Mouse (Mus musculus) forelimb bud, embryonic 11.5 days (tissue): ENCODE data around the gene Letm1.

Experiments
- DNase-seq: peaks from one replicate; pipeline ENCODE4 v3.0.0-alpha.2; 2012; ENCODE audit warnings: low read depth, low spot score

Letm1 gene

DNA sequence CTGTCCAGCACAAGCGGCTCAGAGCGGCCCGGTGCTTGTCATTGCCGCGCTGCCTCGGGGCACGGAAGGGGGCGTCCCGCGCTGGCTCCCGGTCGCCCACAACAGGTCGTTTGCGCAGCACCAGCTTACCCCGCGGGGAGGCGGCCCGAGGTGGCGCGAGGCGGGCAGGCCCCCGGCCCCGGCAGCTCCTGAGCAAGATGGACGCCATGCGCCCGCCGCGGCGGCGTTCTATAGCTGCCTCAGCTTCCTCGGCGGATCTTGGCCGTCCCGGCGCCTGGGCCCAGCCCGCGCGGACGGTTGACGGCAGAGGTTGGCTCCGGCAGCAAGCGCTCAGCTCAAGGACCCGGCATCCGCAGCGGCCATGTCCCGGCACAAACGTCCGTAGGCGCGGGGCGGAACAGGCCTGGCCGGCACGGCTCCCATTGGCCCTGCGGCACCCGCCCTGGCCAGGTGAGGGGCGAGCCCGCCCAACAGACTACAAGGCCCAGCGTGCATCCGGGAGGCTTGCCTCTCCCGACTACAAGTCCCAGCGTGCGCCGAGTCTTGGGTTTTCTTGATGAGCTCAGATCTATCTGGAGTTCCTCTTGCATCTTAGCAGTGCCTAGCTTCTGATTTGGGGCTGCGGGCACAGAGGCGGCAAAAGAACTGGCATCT lies at the start of gene Letm1:
Letm1 (minus strand) TSS at position 473 of the 654 bp plus-strand sequence.
- peak; percentile 90 for DNase-seq

GRCm38 (mm10) chr5:33830832-33831231 lies 48.2 kb upstream of the Letm1 start:
- DNase-seq, result no peak

DNA sequence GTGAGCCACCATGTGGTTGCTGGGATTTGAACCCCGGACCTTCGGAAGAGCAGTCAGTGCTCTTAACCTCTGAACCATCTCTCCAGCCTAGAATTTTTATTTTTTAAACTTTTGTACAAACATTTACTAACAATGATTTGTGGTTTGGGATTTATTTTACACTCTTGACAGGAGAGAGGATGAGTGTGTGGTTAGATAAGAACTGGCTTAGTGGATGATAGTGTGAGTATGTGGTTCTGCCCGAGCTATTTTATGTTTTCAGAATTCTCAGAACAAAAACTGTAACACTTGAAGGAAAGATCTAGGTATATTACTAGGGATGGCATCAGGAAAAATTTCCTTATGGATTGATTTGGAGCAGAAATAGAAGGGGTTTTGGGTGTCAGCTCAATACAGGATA lies 47.3 kb upstream of the Letm1 start:
- DNase-seq, result no peak

DNA sequence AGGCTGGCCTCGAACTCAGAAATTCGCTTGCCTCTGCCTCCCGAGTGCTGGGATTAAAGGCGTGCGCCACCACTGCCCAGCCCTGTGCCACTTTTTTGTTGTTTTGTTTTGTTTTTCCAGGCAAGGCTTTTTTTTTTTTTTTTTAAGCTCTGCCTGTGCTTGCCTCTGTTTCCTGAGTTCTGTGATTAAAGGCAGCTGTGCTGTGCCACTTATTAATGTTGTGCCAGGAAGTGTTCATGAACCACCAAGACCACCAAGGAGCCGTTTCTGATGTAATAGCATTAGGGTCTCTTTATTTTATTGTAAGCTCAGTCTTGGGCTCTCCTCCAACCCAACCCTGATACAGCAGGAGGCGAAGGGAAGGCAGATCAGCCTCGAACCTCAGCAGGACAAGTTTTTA lies 45.5 kb upstream of the Letm1 start:
- no peak for DNase-seq

GRCm38 (mm10) chr5:33826001-33826400 lies 43.4 kb upstream of the Letm1 start:
- no peak for DNase-seq

DNA sequence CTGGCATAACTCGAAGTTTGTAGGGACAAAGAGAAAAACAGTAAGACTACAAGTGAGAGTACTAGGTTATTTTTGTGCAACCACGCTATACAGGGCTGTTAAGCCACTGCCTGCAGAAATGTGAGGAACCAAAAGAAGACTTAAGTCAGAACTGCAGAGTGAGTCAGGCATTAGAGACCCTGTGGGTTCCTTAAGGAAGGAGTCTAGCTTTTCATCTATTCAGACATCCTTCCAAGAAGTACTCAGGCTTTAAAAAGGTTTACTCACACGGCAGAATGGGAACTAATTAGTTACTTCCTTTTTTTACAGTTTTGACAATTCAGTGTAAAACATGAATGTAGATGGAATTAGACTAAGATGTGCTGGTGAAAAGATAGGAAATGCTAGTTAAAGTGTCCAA lies 39.8 kb upstream of the Letm1 start:
- DNase-seq, result no peak

GRCm38 (mm10) chr5:33821901-33822427 lies 39.3 kb upstream of the Letm1 start:
- no peak for DNase-seq

DNA sequence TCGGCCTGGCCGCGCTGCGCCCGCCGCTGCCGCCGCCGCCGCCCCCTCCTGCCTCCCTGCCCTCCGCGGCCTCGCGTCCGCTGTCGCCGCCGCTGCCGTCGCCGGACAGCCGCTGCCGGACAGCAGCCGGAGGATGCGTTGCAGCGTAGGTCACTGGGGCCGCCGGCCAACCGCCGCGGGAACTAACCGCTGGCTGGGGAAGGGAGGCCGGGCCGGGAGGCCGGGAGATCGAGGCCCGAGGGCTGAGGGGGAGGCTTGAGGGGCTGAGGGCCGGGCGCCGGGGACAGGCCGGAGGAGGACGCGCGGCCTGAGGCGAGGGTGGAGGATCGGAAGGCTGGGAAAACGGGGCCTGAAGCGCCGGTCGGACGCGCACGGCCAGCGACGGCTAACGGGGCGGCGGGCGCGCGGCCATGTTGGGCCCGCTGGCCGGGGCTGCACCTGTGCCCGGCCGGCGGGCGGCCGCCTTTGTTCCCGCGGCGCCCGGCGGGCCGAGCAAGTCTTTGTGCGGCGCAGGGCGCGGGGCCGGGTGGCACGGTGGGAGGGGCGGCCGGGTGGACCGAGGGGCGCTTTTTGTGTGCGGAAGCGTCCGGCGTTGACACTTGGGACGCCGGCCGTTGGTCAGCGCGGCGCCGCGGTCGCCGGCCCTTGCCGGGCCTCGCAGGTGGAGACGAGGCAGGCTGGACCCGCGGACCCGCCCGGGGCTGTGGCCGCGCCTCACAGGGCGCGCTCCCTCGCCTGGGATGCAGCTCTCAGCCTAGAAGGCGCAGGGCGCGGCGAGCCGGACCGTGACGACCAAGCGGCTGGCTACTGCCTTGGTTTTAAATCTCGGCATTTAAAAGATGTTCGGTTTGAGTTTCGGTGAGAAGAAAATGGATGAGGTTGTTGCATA lies 38.4 kb upstream of the Letm1 start:
- peak; percentile 43 for DNase-seq

- DNase-seq, result peak; percentile 83
Observed at GRCm38 (mm10) chr5:33819876-33820732, 37.5 kb upstream of the Letm1 start, which contains the start of gene Nsd2. TSS of gene Nsd2 (plus strand) at chr5:33820725.

DNA sequence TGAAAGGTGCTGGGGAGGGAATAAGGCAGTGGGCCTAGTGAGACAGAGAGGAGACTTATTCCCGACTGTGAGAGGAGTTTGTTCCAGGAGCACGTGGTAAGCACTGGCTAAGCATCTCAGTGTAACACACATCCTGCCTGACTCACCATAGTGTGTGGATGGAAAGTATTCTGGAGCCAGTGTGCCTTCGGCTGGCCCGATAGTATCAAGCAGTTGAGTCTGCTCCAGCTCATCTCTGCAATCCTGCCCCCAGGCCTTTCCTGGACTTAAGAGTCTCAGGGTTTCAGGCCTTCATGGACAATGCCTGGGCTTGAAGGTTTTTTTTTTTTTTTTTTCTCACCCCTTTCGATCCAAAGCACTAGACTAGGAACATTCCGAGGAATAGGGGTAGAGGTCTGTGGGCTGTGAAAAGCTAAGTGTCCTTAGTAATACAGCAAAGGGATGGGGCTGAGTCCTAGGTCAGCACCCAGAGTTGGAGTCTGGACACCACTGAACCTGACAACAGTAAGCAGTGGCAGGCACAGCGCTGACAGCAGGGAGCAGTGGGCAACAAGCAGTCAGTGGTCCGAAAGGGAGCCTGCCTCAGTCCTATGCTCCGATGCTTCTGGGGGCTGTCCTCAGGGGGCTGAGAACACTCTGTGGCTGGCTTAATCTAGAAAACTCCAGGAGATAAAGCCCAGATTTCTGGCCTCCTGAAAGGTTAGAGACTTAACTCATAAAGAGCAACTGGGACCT lies 36.7 kb upstream of the Letm1 start:
- no peak for DNase-seq

- no peak for DNase-seq
Observed at GRCm38 (mm10) chr5:33818104-33818503, 35.5 kb upstream of the Letm1 start.

GRCm38 (mm10) chr5:33816008-33816725 lies 33.5 kb upstream of the Letm1 start:
- no peak for DNase-seq

DNA sequence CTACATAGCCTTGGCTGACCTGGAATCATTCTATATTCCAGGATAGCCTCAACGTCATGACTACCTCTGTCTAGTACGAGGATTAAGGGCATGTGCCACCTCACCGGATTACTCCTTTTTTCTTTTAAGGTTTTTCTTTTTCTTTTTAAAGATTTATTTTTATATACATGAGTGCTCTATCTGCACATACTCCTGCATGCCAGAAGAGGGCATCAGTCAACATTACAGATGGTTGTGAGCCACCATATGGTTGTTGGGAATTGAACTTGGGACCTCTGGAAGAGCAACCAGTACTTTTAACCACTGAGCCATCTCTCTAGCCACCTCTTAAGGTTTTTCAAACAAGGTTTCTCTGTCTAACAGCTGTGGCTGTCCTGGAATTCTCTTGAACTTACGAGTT lies 28.9 kb upstream of the Letm1 start:
- no peak for DNase-seq

GRCm38 (mm10) chr5:33803337-33803736 lies 20.7 kb upstream of the Letm1 start:
- no peak for DNase-seq

DNA sequence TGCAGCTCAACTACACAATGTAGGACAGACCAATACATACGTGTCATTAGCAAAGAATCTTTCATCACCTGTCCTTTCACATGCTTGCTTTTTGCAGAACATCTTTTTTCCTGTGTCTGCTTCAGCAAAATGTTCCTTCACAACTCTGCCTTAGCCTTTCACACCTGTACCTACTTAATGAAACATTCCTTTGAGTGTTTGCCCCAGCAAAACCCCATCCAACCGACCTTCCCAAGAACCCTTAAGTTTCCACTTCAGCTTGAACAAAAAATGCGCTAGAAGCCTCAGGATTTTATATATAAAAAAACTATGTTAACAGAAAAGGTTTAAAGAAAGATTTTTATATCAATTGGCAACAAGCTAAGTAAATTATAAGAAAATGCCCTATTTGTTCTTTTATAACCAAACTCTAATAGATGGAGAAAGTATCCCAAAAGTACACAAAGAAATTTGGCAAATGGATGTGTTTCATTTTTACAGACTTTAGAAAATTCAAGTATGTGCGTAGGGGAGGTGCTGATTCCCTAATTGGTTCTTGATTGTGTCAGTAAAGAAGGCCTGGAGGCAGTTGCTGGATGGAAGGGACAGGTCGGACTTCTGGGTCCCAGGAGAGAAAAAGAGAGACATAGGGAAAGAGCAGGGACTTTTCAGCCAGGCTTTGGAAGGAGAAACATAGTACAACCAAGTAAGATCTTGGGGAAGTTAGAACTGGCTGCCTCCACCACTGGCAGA lies 9.5 kb upstream of the Letm1 start:
- DNase-seq, result no peak

DNA sequence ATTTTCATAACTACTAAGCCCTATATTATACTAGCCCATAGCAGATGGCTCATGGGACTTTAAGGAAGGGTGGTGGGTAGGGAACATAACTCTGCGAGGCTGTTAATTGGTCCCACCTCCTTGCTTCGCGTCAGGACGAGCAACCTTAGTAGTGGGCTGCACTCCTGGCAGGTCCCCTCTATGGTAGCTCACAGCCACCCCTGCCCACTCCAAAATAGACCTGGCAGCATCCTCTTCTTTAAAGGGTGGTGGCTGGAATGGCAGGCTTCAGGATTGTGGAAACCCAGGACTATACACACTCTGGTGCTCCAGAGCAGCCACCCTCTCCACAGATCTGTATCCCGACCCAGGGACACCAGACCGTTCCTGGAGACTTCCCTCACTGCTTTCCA lies 378 bp upstream of the Letm1 start:
- DNase-seq, result no peak

- DNase-seq, result no peak
Observed at GRCm38 (mm10) chr5:33781964-33782344, 663 bp downstream of the Letm1 start.

- DNase-seq, result no peak
Observed at GRCm38 (mm10) chr5:33777195-33777594, 5.4 kb downstream of the Letm1 start.

DNA sequence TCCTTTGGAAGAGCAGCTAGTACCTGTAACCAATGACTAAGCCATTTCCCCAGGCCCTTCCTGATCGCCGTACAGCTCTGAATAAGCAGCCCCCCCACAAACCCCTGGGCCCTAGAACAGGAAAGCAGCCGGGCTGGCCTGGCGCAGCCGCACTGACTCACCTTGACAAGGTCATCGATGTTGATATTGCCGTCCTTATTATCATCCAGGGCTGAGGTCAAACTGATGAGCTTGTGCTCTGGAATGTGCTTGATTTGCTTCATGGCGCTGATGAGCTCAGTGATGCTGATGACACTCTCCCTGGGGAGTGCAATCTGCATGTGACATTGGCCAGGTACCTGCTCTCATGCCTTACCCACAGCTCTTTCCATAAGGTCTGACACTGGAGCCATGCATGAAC lies 39.1 kb downstream of the Letm1 start:
- no peak for DNase-seq

DNA sequence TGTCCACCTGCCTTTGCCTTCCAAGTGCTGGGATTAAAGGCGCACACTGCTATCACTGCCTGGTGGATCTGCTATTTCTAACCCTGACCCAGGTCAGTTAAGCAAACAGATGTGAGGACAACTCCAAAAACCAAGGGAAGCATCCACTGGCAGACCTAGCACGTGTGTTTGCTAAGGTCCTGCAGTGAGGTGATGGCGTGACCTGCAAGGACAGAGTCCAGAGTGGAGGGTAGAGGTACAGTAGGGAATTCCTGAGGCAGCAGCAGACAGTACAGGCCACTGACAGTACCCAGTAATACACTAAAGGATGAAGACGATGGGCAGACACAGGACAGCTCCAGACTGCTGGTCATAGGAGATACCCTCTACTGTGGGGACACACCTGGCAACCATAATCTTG lies 42.1 kb downstream of the Letm1 start:
- DNase-seq, result no peak
